In the genomic region with DNA sequence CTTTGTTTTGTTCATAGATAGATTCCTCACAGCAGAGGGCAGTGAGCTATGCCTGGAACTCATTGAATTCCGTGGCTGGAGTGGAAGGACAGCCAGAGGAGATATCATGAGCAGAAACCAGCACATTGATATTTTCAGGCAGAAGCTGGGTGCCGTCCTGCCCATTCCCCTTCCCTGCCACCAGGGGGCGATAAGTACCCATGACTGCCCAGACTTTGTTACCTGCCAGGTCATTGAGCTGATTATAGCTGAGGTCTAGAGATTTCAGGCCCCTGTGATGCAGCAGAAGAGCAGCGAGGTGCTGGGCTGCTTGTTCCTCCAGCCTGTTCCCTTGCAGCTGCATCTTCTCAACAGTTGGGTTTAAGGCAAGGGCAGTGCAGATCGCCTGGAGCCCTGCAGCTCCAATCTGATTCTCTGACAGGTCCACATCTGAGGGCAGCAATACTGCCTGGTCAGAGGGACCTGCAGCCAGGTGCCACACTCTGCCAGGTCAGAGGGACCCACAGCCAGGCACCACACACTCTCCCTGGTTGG, we compare ENCODE assay signal across 9 mouse cellular contexts. TPM values are rescaled to one million over a fixed set of nuclear protein-coding genes. Genes with fewer than 3 reads are reported as not detected.
DNase-seq lines count a peak whose midpoint lies in the region; ATAC-seq lines count a peak whose summit lies in the region.
"Had no signal": no experiment of that assay in that cellular context is flagged by ENCODE, and none has a peak within 500 bp of the region (broad histone marks: within the 10 kb centered on the region; RNA-seq: fewer than 3 reads in every experiment).

No protein-coding gene starts in this region.

- H3K27me3 ChIP-seq in hindbrain, embryonic 12.5 days, result peaks cover 19% of the 10 kb centered on the region

- H3K9ac ChIP-seq in hindbrain, embryonic 12.5 days, result no peak overlapping the region

- H3K4me2 ChIP-seq in hindbrain, embryonic 12.5 days (replicated peaks), result peak overlapping the region; percentile 28

- peak; percentile 24 for ATAC-seq in hindbrain, embryonic 12.5 days (ENCODE audit: low FRiP score)

- peaks cover 55% of the 10 kb centered on the region for H3K4me1 ChIP-seq in hindbrain, embryonic 12.5 days

- H3K36me3 ChIP-seq in hindbrain, embryonic 12.5 days, result no peaks in the 10 kb centered on the region

- H3K27ac ChIP-seq in hindbrain, embryonic 12.5 days, result no peak overlapping the region
- H3K27ac ChIP-seq: macrophage had no signal

- no peaks in the 10 kb centered on the region for H3K9me3 ChIP-seq in hindbrain, embryonic 12.5 days (replicated peaks)

- peak; percentile 72 for DNase-seq in R1 (ENCODE audit: low read depth, low spot score)
- DNase-seq in cerebellum, adult 8-10 months, result peak; percentile 84
- peak; percentile 71 for DNase-seq in forelimb bud, embryonic 11.5 days (ENCODE audit: low read depth, low spot score)
- peak; percentile 74 for DNase-seq in layer of hippocampus, postnatal 14 days (ENCODE audit: low spot score in 2 of 2)
- DNase-seq in lung, postnatal 14 days, result peak; percentile 76
- DNase-seq in retina, embryonic 14.5 days (ENCODE audit: low spot score), result peak; percentile 85
- peak; percentile 55 for DNase-seq in urinary bladder, adult 2 months (ENCODE audit: low spot score)

- no peak overlapping the region for H3K4me3 ChIP-seq in hindbrain, embryonic 12.5 days

- 1% methylated on average over 5 of the region's 5 CpGs for WGBS in hindbrain, embryonic 12.5 days

RNA-seq across cellular contexts. Expression of a gene that starts 3.0 kb away (rescaled TPM):
- polyA plus RNA-seq in hindbrain, embryonic 12.5 days (2016; fragmentation: Nextera tagmentation; extraction: Ambion mirVana), result 1.1 and 1.3 TPM in 2 replicates
- 1 to 10 TPM in 1 of 2 experiments, under 1 TPM in 1; 0.67 to 1.6 TPM for total RNA-seq in layer of hippocampus, postnatal 14 days (2021)
- 0.22 and 0.23 TPM in 2 replicates for polyA plus RNA-seq in urinary bladder, adult 2 months (2012; rRNA removed)
- polyA plus RNA-seq: macrophage had no signal

RNA-seq across cellular contexts. Expression of a gene that starts 3.7 kb away (rescaled TPM):
- 1.8 and 2.2 TPM in 2 replicates for polyA plus RNA-seq in hindbrain, embryonic 12.5 days (2016; fragmentation: Nextera tagmentation; extraction: Ambion mirVana)
- 1 to 10 TPM in 1 of 2 experiments, under 1 TPM in 1; 0.83 to 1.1 TPM for total RNA-seq in layer of hippocampus, postnatal 14 days (2021)
- 4.4 and 5.5 TPM in 2 replicates for polyA plus RNA-seq in urinary bladder, adult 2 months (2012; rRNA removed)

RNA-seq across cellular contexts. Expression of a gene that starts 25.0 kb away (rescaled TPM):
- polyA plus RNA-seq in hindbrain, embryonic 12.5 days (2016; fragmentation: Nextera tagmentation; extraction: Ambion mirVana), result 6.8 and 7.8 TPM in 2 replicates
- total RNA-seq in layer of hippocampus, postnatal 14 days (2021), result 10 to 100 TPM; 86.2 to 94.9 TPM
- polyA plus RNA-seq in urinary bladder, adult 2 months (2012; rRNA removed), result 12.4 and 17.0 TPM in 2 replicates

RNA-seq across cellular contexts. Expression of a gene that starts 27.1 kb away (rescaled TPM):
- 57.7 and 66.5 TPM in 2 replicates for polyA plus RNA-seq in hindbrain, embryonic 12.5 days (2016; fragmentation: Nextera tagmentation; extraction: Ambion mirVana)
- 10 to 100 TPM; 38.1 to 40.8 TPM for total RNA-seq in layer of hippocampus, postnatal 14 days (2021)
- polyA plus RNA-seq in urinary bladder, adult 2 months (2012; rRNA removed), result 52.6 and 59.0 TPM in 2 replicates

RNA-seq across cellular contexts. Expression of a gene that starts 49.5 kb away (rescaled TPM):
- 113 and 121 TPM in 2 replicates for polyA plus RNA-seq in hindbrain, embryonic 12.5 days (2016; fragmentation: Nextera tagmentation; extraction: Ambion mirVana)
- 100 to 1,000 TPM; 204 to 215 TPM for total RNA-seq in layer of hippocampus, postnatal 14 days (2021)
- 105 and 123 TPM in 2 replicates for polyA plus RNA-seq in urinary bladder, adult 2 months (2012; rRNA removed)
